Mouse (Mus musculus) CH12.LX (cell line): ENCODE results near the gene Egfl7.

Experiments used
- CHD1 ChIP-seq: IDR thresholded peaks from 2 replicates; pipeline ENCODE4 v1.6.1; 2012; ENCODE audit warnings: low read depth, low read length, improper control_type of control experiment, inconsistent platforms
- CTCF ChIP-seq, 2 experiments: IDR thresholded peaks in 1 of 2; conservative IDR thresholded peaks in 1 of 2; 2 replicates each; pipeline ENCODE4 v1.5.1; 2011 to 2012; ENCODE audit warnings: low read depth in 2 of 2, low read length in 2 of 2, improper control_type of control experiment in 1 of 2, inconsistent platforms in 1 of 2, mild to moderate bottlenecking in 1 of 2, moderate library complexity in 1 of 2
- EP300 ChIP-seq: IDR thresholded peaks from 2 replicates; pipeline ENCODE4 v1.6.1; 2011; ENCODE audit warnings: low read length, improper control_type of control experiment
- ETS1 ChIP-seq: conservative IDR thresholded peaks from 2 replicates; pipeline ENCODE4 v1.6.1; 2012; ENCODE audit warnings: low read depth, mild to moderate bottlenecking, inconsistent platforms, low read length, improper control_type of control experiment, moderate library complexity
- HCFC1 ChIP-seq: IDR thresholded peaks from 2 replicates; pipeline ENCODE4 v1.6.1; 2012; ENCODE audit warnings: low read depth, mild to moderate bottlenecking, inconsistent platforms, low read length, improper control_type of control experiment
- MAX ChIP-seq: IDR thresholded peaks from 2 replicates; pipeline ENCODE4 v1.6.1; 2011; ENCODE audit warnings: low read length, improper control_type of control experiment
- NRF1 ChIP-seq: IDR thresholded peaks from 2 replicates; pipeline ENCODE4 v1.6.1; 2014; ENCODE audit warnings: low read depth, mild to moderate bottlenecking, inconsistent platforms, low read length, improper control_type of control experiment, moderate library complexity
- POLR2A ChIP-seq: IDR thresholded peaks from 2 replicates; pipeline ENCODE4 v1.6.1; 2011; ENCODE audit warnings: low read depth, mild to moderate bottlenecking, improper control_type of control experiment, low read length
- POLR2AphosphoS2 ChIP-seq: IDR thresholded peaks from 2 replicates; pipeline ENCODE4 v1.6.1; 2011; ENCODE audit warnings: low read depth, low read length, improper control_type of control experiment
- RCOR1 ChIP-seq: conservative IDR thresholded peaks from 2 replicates; pipeline ENCODE4 v1.6.1; 2012; ENCODE audit warnings: low read depth, mild to moderate bottlenecking, inconsistent platforms, low read length, improper control_type of control experiment
- UBTF ChIP-seq: IDR thresholded peaks from 2 replicates; pipeline ENCODE4 v1.6.1; 2012; ENCODE audit warnings: low read depth, mild to moderate bottlenecking, inconsistent platforms, low read length, improper control_type of control experiment, moderate library complexity
- USF1 ChIP-seq: IDR thresholded peaks from 2 replicates; pipeline ENCODE4 v1.6.1; 2014; ENCODE audit warnings: low read depth, mild to moderate bottlenecking, inconsistent platforms, low read length, improper control_type of control experiment

GRCm38 (mm10) chr2:26543768-26544167 lies 36.0 kb upstream of the Egfl7 start:
- TF ChIP-seq CTCF (conservative IDR thresholded peaks at IDR 0.05 in 1 of 2, IDR thresholded peaks at IDR 0.05 in 1 of 2; ENCODE audit: low read depth in 2 of 2, low read length in 2 of 2) (no peak), NRF1 (no peak), ETS1 (no peak), POLR2A (no peak), USF1 (no peak), POLR2AphosphoS2 (no peak), UBTF (no peak), HCFC1 (no peak), CHD1 (no peak), MAX (no peak), EP300 (no peak), RCOR1 (no peak)
